Mouse (Mus musculus): ENCODE data around the gene Slbp.

DNA sequence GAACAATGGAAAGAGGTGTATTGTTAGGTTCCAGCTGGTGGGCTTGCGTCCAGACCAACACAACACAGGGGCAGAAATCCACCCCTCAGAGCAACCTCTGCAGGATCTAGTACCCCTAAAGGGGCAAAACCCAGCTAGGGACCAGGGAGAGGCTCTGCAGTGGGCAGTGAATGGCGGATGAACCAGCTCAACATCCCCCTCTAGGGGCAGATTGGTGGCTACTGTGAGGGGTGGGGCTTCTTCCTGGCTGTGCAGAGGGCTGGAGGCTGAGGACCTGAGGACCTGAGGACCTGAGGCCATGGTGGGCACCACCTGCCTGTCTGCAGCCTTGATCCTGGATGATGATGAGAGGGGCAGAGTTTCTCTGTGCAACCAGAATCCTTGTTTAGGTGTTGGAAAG is 58.8 kb downstream of the Slbp start:
- TF ChIP-seq POLR2A (IDR thresholded peaks at IDR 0.05; ENCODE audit: low read depth, low read length), result no peak
- TF ChIP-seq CTCF (IDR thresholded peaks at IDR 0.05; ENCODE audit: extremely low read depth, insufficient read depth, insufficient read length, insufficient replicate concordance), result peak; percentile 21; the same call in 1 of the 2 replicates

All from spleen, adult 2 months (tissue).